Mouse (Mus musculus): ENCODE measurements around the gene Agrp. TPM values are rescaled to one million over a fixed set of nuclear protein-coding genes. Genes with fewer than 3 reads are reported as not detected.
A peak's percentile ranks its signal among the peaks of the same experiment; 100 is the strongest.

Agrp gene
- polyA plus RNA-seq, 1 experiment from 2014 or later = 0.91 TPM

DNA sequence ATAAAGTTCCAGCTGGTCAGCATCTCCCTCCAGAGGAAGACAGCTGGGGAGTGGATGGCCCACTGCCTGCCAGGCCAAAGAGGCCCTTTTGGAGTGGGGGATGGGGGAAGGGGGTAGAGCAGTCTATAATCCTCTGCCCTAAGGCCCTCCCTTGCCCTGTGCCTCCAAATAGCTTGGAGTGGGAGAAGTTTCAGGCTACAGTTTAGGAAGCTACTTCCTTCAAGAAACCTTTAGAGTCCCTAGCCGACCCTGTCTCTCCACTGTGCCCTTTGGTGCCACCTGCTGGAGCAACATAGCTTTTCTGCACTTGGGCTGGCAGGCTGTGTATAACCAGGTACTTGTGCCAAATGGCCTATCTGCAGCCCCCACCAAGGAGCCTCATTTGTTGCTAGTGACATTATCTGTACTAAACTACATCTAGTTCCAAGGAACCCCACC lies 103.3 kb downstream of the Agrp start:
- H3K9me3 ChIP-seq (ENCODE audit: control insufficient read depth, low read length) = no peaks in the 10 kb centered on the region
- no peaks in the 10 kb centered on the region for H3K27me3 ChIP-seq (replicated peaks; ENCODE audit: control insufficient read depth, insufficient read depth, low read length)
- H3K4me3 ChIP-seq (replicated peaks; ENCODE audit: low read length) = no peak overlapping the region
- H3K4me2 ChIP-seq (ENCODE audit: low read length) = no peak overlapping the region
- H3K36me3 ChIP-seq (ENCODE audit: control insufficient read depth, insufficient read depth) = peaks cover 21% of the 10 kb centered on the region
- peak; percentile 49 for ATAC-seq
- no peak overlapping the region for H3K27ac ChIP-seq (ENCODE audit: low read length)
- no peak overlapping the region for H3K9ac ChIP-seq (replicated peaks; ENCODE audit: low read depth, low read length)
- no peaks in the 10 kb centered on the region for H3K4me1 ChIP-seq (replicated peaks; ENCODE audit: control insufficient read depth, insufficient read depth, low read length)
- 0% methylated on average over 1 of the region's 1 CpGs for whole genome bisulfite sequencing

DNA sequence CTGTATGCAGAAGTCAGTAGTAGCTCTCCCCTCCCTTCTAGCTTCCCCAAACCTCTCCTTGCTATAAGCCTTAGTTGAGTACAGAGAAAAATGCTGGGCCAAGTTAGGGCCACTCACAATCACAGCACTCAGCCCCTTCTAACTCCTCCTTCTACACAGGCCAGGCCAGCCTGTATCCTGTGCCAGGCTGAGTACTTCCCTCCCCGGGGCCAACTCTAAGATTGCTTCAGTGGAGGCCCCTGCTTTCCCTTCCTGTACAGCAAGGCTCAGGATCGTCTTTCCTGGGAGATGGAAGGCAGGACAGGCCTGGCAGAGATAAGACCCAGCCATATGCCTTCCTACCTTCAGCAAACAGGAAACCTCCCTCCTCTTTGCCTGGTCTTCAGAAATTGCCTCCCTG lies 103.8 kb downstream of the Agrp start:
- H3K9ac ChIP-seq (replicated peaks; ENCODE audit: low read depth, low read length) = no peak overlapping the region
- H3K36me3 ChIP-seq (ENCODE audit: control insufficient read depth, insufficient read depth) = peaks cover 17% of the 10 kb centered on the region
- H3K27ac ChIP-seq (ENCODE audit: low read length) = no peak overlapping the region
- H3K4me2 ChIP-seq (ENCODE audit: low read length) = no peak overlapping the region
- no peaks in the 10 kb centered on the region for H3K4me1 ChIP-seq (replicated peaks; ENCODE audit: control insufficient read depth, insufficient read depth, low read length)
- 49% methylated on average over 2 of the region's 2 CpGs for WGBS
- ATAC-seq = no peak
- H3K4me3 ChIP-seq (replicated peaks; ENCODE audit: low read length) = no peak overlapping the region
- H3K27me3 ChIP-seq (replicated peaks; ENCODE audit: control insufficient read depth, insufficient read depth, low read length) = no peaks in the 10 kb centered on the region
- H3K9me3 ChIP-seq (ENCODE audit: control insufficient read depth, low read length) = no peaks in the 10 kb centered on the region

DNA sequence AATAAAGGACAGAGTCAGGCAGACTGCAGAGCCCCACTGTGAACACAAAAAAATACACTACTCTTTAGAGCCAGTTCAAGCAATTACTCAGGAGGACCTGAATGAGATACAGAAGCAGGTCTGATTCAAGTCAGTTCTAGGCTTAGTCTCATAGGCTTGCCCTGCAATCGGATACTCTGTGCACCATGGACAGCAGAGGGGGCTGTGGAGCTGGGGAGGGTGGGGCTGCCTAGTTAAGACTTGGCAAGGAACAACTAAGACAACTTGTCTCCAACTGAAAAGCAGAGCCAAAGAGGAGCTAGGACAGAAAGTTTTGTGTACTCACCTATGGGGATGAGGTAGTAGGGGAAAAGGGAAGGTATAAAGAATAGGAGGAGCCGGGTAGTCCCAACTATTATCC lies 105.4 kb downstream of the Agrp start:
- peaks cover 4% of the 10 kb centered on the region; the same call in 1 of the 2 replicates for H3K36me3 ChIP-seq (ENCODE audit: control insufficient read depth, insufficient read depth)
- no peak overlapping the region for H3K4me2 ChIP-seq (ENCODE audit: low read length)
- no peak overlapping the region for H3K9ac ChIP-seq (replicated peaks; ENCODE audit: low read depth, low read length)
- no peak overlapping the region for H3K4me3 ChIP-seq (replicated peaks; ENCODE audit: low read length)
- H3K27me3 ChIP-seq (replicated peaks; ENCODE audit: control insufficient read depth, insufficient read depth, low read length) = no peaks in the 10 kb centered on the region
- no peaks in the 10 kb centered on the region for H3K4me1 ChIP-seq (replicated peaks; ENCODE audit: control insufficient read depth, insufficient read depth, low read length)
- H3K9me3 ChIP-seq (ENCODE audit: control insufficient read depth, low read length) = no peaks in the 10 kb centered on the region
- WGBS = 61% methylated on average over 2 of the region's 2 CpGs
- ATAC-seq = no peak
- no peak overlapping the region for H3K27ac ChIP-seq (ENCODE audit: low read length)

DNA sequence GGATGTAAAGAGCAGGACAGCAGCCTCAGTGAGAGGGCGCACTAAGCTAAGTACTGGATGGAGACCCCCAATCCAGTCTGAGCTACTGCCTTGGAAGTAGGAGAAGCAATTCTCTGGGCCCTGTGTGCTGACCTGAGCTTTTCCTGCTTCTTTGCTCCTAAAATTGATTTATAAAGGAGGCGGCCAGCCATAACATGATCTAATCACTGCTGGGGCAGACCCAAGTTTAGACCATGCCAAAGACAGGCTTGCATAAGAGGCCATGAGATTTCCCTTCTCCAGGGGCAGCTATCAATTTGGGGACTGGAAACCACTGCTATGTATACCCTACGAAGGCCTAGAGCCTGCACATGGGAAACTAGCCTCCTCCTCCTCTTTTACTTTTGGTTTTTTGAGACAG lies 107.9 kb downstream of the Agrp start:
- Histone ChIP-seq H3K4me2 (ENCODE audit: low read length) (no peak overlapping the region), H3K36me3 (ENCODE audit: control insufficient read depth, insufficient read depth) (peaks cover 7% of the 10 kb centered on the region; the same call in 1 of the 2 replicates)
- 86% methylated on average over 3 of the region's 3 CpGs for WGBS

DNA sequence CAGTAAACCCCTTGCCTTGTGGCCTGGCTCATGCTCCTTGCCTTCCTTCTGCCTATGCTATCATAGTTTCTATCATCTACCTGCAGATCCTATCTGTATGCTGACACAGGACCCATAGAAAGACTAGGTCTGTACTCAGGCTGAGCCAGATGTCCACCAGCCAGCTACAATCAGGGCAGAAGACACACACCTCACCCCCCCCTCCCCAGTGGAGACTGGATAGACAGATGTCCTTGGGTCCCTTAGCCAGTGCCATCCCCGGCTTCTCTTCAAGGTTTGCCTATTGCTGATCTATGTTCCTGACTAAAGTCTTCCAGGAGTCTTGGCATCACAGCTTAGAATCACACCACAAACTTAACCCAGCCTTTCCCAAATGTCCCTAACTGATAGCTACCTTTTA lies 109.0 kb downstream of the Agrp start:
- no peak overlapping the region for H3K4me3 ChIP-seq (replicated peaks; ENCODE audit: low read length)
- no peaks in the 10 kb centered on the region for H3K9me3 ChIP-seq (ENCODE audit: control insufficient read depth, low read length)
- H3K9ac ChIP-seq (replicated peaks; ENCODE audit: low read depth, low read length) = no peak overlapping the region
- no peaks in the 10 kb centered on the region for H3K27me3 ChIP-seq (replicated peaks; ENCODE audit: control insufficient read depth, insufficient read depth, low read length)
- no peak for ATAC-seq
- no peak overlapping the region for H3K27ac ChIP-seq (ENCODE audit: low read length)
- no peaks in the 10 kb centered on the region for H3K4me1 ChIP-seq (replicated peaks; ENCODE audit: control insufficient read depth, insufficient read depth, low read length)
- peaks cover 8% of the 10 kb centered on the region; the same call in 1 of the 2 replicates for H3K36me3 ChIP-seq (ENCODE audit: control insufficient read depth, insufficient read depth)
- WGBS = 100% methylated on average over 1 of the region's 1 CpGs
- no peak overlapping the region for H3K4me2 ChIP-seq (ENCODE audit: low read length)

More for the DNA sequence above, 107.9 kb downstream of the Agrp start:
- ATAC-seq = no peak
- Histone ChIP-seq H3K9ac (replicated peaks; ENCODE audit: low read depth, low read length) (no peak overlapping the region), H3K27ac (ENCODE audit: low read length) (no peak overlapping the region), H3K4me3 (replicated peaks; ENCODE audit: low read length) (no peak overlapping the region), H3K4me1 (replicated peaks; ENCODE audit: control insufficient read depth, insufficient read depth, low read length) (no peaks in the 10 kb centered on the region), H3K27me3 (replicated peaks; ENCODE audit: control insufficient read depth, insufficient read depth, low read length) (no peaks in the 10 kb centered on the region), H3K9me3 (ENCODE audit: control insufficient read depth, low read length) (no peaks in the 10 kb centered on the region)

DNA sequence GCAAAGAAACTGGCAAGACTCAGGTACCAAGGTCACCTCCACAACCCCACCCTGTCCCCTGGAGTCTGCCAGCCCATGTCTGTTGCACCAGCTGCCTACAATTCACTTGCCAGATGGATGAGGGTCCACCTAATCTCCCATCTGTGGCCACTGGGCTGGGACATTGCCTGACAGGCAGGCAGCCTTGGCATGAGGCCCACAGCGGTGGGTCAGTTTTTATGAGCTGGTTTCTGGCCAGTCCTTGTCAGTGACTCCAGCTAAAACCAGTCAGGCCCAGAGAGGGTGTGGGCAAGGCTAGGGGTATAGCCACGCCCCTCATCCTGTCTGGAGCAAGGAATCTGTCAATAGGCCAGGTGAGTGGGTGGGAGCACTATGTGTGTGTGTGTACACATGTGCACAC lies 110.1 kb downstream of the Agrp start:
- 84% methylated on average over 2 of the region's 2 CpGs for WGBS

DNA sequence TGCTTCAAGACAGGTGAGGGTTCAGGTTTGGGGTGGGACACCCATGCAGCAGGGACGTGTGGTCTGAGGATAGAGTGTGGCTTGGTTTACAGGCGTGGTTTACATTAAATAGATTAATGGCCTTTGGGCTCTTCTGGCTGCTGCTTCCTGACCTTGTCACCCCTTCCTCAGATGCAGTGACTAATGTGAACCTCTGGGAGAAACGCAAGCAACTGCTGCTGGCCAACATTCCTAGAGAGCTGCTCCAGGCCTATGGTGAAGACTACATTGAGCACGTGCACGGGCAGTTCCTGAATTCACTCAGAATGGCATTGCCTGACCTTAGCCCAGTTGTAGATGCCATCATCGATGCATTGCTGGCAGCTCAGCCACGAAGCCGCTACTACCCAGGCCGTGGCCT lies 114.3 kb downstream of the Agrp start:
- no peak for ATAC-seq
- WGBS = 92% methylated on average over 9 of the region's 9 CpGs

More for the DNA sequence above, 110.1 kb downstream of the Agrp start:
- Histone ChIP-seq H3K9me3 (ENCODE audit: control insufficient read depth, low read length) (no peaks in the 10 kb centered on the region), H3K27ac (ENCODE audit: low read length) (no peak overlapping the region), H3K9ac (replicated peaks; ENCODE audit: low read depth, low read length) (no peak overlapping the region), H3K4me1 (replicated peaks; ENCODE audit: control insufficient read depth, insufficient read depth, low read length) (no peaks in the 10 kb centered on the region), H3K4me2 (ENCODE audit: low read length) (no peak overlapping the region), H3K36me3 (ENCODE audit: control insufficient read depth, insufficient read depth) (peaks cover 8% of the 10 kb centered on the region; the same call in 1 of the 2 replicates), H3K4me3 (replicated peaks; ENCODE audit: low read length) (no peak overlapping the region), H3K27me3 (replicated peaks; ENCODE audit: control insufficient read depth, insufficient read depth, low read length) (no peaks in the 10 kb centered on the region)
- no peak for ATAC-seq

DNA sequence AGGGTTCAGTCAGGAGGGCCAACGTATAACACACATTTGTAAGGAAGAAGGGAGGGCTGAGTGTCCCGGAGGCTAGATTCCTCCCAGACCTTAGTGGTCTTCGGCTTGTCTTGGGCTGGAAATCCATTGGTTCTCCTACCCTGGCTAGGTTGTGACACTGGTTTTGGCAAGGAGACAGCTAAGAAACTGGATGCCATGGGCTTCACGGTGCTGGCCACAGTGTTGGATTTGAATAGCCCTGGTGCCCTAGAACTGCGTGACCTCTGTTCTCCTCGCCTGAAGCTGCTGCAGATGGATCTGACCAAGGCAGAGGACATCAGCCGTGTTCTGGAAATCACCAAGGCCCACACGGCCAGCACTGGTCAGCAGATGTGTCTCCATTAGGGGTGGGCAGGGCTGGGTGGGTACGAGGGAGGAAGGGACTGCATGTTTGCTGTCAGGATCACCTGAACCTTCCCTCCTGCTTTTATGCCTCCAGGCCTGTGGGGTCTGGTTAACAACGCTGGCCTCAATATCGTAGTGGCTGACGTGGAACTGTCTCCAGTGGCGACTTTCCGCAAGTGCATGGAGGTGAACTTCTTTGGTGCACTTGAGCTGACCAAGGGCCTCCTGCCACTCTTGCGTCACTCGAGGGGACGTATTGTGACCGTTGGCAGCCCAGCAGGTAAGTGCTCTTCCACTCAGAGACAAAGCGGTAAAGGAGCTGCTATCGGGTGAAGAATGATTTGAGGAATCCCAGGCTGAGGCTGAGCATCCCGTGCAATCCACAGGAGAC lies 115.0 kb downstream of the Agrp start:
- no peak overlapping the region for H3K9ac ChIP-seq (replicated peaks; ENCODE audit: low read depth, low read length)
- no peak for ATAC-seq
- H3K4me3 ChIP-seq (replicated peaks; ENCODE audit: low read length) = no peak overlapping the region
- H3K4me1 ChIP-seq (replicated peaks; ENCODE audit: control insufficient read depth, insufficient read depth, low read length) = peaks cover 14% of the 10 kb centered on the region
- H3K27ac ChIP-seq (ENCODE audit: low read length) = no peak overlapping the region
- H3K9me3 ChIP-seq (ENCODE audit: control insufficient read depth, low read length) = no peaks in the 10 kb centered on the region
- H3K4me2 ChIP-seq (ENCODE audit: low read length) = no peak overlapping the region
- H3K27me3 ChIP-seq (replicated peaks; ENCODE audit: control insufficient read depth, insufficient read depth, low read length) = peaks cover 14% of the 10 kb centered on the region
- 89% methylated on average over 21 of the region's 21 CpGs for WGBS
- H3K36me3 ChIP-seq (ENCODE audit: control insufficient read depth, insufficient read depth) = peaks cover 6% of the 10 kb centered on the region; the same call in 1 of the 2 replicates

More for the DNA sequence above, 114.3 kb downstream of the Agrp start:
- Histone ChIP-seq H3K27ac (ENCODE audit: low read length) (no peak overlapping the region), H3K27me3 (replicated peaks; ENCODE audit: control insufficient read depth, insufficient read depth, low read length) (peaks cover 7% of the 10 kb centered on the region; the same call in 1 of the 2 replicates), H3K4me3 (replicated peaks; ENCODE audit: low read length) (no peak overlapping the region), H3K4me2 (ENCODE audit: low read length) (no peak overlapping the region), H3K9ac (replicated peaks; ENCODE audit: low read depth, low read length) (no peak overlapping the region), H3K9me3 (ENCODE audit: control insufficient read depth, low read length) (no peaks in the 10 kb centered on the region), H3K36me3 (ENCODE audit: control insufficient read depth, insufficient read depth) (peaks cover 6% of the 10 kb centered on the region; the same call in 1 of the 2 replicates), H3K4me1 (replicated peaks; ENCODE audit: control insufficient read depth, insufficient read depth, low read length) (peaks cover 14% of the 10 kb centered on the region)

DNA sequence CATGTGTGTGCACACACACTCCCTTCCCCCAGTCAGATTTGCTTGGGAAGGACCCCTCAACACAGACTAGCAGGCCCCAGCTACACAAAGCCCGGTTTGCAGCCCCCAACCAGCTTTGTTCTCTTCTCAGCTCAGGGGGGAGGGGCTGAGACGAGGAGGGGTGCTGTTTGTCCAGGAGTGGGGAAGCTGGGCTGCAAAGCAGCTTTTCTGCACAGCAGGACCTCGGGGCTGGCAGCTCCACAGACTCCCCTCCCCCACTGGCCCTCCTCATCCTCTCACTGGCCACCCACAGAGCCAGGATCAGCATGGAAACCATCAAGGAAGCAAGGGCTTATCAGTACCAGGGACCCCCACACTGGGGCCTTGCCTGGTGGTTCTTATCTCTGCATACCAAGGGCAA lies 116.1 kb downstream of the Agrp start:
- Histone ChIP-seq H3K4me1 (replicated peaks; ENCODE audit: control insufficient read depth, insufficient read depth, low read length) (peaks cover 16% of the 10 kb centered on the region), H3K9ac (replicated peaks; ENCODE audit: low read depth, low read length) (no peak overlapping the region)
- no peak for ATAC-seq

More for the DNA sequence above, 116.1 kb downstream of the Agrp start:
- Histone ChIP-seq H3K27ac (ENCODE audit: low read length) (no peak overlapping the region), H3K36me3 (ENCODE audit: control insufficient read depth, insufficient read depth) (peaks cover 6% of the 10 kb centered on the region; the same call in 1 of the 2 replicates), H3K27me3 (replicated peaks; ENCODE audit: control insufficient read depth, insufficient read depth, low read length) (peaks cover 22% of the 10 kb centered on the region), H3K9me3 (ENCODE audit: control insufficient read depth, low read length) (no peaks in the 10 kb centered on the region), H3K4me3 (replicated peaks; ENCODE audit: low read length) (no peak overlapping the region), H3K4me2 (ENCODE audit: low read length) (no peak overlapping the region)
- WGBS = 2% methylated on average over 3 of the region's 3 CpGs

Data from forebrain, embryonic 16.5 days (tissue).